Mouse (Mus musculus): ENCODE measurements around the gene Trpm1. TPM values are rescaled to one million over a fixed set of nuclear protein-coding genes. Genes with fewer than 3 reads are reported as not detected.

Trpm1 gene
- total RNA-seq, 2 experiments from 2014 or later, result not detected

DNA sequence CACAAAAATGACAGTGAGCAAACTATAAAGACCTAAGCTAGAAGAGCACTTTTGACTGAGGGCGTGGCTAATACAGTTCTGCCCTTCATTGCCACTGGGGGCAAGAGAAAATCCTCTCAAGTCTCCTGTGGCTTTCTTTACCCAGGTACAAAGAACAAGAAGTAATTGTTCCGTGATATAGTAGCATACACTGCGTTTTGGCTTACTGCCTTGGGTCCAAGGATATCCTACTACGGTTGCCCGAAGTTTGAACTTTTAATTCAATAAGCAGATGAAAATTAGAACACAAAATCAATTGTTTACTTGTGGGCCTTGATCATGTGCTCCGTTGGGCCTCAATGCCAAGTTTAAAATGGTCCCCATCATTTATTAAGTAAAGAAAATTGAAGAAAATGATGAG is 136.8 kb downstream of the Trpm1 start:
- no peak for DNase-seq

DNA sequence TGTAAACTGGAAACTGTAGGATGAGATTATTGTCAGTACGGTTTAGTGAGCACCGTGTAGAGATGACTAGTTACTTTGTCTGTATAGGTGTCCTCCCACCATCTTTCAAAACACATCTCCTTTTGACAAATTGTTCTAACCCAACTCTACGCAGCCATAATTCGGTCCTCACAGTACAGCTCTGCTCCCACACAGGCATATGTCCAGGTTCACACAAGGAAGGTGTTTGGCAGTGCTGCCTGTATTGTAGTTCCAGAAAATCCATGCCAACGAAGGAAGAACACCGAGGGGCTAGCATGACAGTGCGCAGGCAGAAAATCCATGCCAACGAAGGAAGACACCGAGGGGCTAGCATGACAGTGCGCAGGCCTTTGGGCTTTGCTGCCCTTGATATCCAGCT is 138.1 kb downstream of the Trpm1 start:
- no peak for DNase-seq

DNA sequence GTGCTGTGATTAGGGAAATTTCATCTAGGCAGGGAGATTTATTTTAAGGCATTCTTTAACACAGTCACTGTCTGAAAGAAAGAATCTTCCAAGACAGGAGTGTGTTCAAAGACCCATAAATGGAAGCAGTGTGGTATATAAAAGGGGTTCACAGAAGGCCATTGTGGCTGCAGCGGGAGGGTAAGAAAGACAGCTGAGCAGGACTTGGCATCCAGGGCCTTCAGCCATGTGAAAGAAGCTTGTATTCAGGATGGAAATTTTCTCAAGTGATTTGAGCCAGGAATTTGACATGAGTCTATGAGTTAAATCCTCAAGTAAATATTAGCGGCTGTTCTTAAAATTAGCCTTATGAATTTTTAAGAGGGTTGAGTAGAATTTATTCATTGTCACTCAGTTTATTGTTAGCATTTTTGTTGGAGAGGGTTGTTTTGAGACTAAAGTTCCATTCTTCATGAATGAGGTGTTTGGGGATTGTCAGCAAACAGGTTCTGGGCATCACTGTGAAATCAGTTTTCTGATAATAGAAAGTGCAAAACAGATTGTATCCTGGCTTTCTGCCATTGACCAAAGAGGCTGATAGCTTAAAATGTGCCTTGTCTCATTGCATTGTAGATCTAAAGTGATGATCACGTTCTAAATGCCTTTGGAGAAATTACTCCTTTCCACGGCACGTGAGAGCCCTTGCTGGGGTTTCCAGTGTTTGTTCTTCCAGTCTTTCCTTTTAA is 142.8 kb downstream of the Trpm1 start:
- DNase-seq, result no peak

DNA sequence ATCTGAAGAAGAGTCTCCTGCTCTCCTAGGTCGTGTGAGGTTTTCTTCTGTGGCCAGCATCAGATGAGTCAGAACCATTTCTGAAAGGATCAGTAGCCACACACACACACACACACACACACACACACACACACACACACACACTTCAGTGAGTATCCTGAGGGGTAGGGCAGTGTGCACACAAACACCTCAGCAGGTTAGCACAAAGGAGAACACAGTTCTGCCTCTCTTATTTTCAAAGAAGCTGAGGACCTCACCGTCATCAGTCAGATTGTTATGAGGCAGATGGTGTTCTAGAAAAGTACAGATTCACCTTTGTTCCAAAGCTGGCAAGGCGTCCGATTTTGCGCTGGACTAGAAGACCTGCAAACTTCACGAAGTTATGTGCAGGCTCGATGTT is 156.6 kb downstream of the Trpm1 start:
- no peak for DNase-seq

DNA sequence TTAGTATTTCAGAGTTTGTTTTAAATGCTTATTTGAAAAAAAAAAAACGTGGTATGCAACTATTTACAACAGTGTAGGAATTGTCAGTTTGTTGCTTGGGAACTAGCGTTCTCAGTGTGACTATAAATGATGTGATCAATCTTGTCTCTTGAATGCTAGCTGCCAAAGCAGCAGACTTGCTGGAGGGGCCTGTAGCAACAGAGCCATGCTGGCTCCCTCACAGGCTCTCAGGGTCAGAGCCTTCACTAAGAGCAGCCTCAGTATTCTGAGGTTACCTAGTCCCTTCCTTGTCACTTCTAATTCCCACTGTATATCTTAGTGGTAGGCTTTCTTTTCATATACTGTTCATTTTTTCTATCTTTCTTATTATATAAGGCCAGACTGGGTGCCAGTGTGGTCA is 157.1 kb downstream of the Trpm1 start:
- DNase-seq, result no peak

DNA sequence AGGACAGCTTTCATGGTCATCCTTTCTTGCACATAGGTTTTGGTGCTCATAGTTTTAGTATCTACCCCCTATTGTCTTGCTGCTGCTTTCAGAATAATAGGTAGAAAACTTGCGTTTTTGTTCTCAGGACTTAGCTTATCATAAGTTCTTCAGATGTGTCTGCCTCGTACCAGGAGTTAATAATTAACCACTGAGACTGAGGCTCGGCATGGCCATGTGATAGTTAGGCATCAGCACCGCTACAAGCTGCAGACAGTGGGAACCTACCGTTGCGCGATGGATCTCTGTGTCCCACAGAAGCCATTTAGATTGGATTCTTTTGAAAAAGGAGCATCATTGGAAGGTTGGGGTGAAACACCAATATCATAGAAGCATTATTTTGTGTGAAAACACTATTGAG is 159.2 kb downstream of the Trpm1 start:
- no peak for DNase-seq

Small RNA genes lying within 50 kb of the gene (microRNA-seq; reads per million reads assigned to microRNA genes)
- gene Mir211 (1.2 to 1.9 reads per million in 2 experiments), gene Mir6416 (0 reads per million in 2 experiments)

Other genes starting within 250 kb of the Trpm1 start
- not detected for gene E030018B13Rik, start 237.0 kb upstream of the Trpm1 start, total RNA-seq (2021)
- gene Klf13, start 214.9 kb upstream of the Trpm1 start, total RNA-seq (2021), result 100 to 1,000 TPM; 189 to 211 TPM
- gene Mtmr10, start 133.8 kb downstream of the Trpm1 start, total RNA-seq (2021), result 10 to 100 TPM; 17.6 to 22.5 TPM
- gene Fan1, start 220.3 kb downstream of the Trpm1 start, total RNA-seq (2021), result 10 to 100 TPM; 12.2 to 13.1 TPM
- 10 to 100 TPM; 23.9 TPM for gene Mphosph10, start 238.4 kb downstream of the Trpm1 start, total RNA-seq (2021)
- 10 to 100 TPM; 45.1 to 51.9 TPM for gene Mcee, start 238.8 kb downstream of the Trpm1 start, total RNA-seq (2021)

All from layer of hippocampus, postnatal 36 days (tissue).